9 mouse cellular contexts compared by ENCODE assay signal in the genomic region with DNA sequence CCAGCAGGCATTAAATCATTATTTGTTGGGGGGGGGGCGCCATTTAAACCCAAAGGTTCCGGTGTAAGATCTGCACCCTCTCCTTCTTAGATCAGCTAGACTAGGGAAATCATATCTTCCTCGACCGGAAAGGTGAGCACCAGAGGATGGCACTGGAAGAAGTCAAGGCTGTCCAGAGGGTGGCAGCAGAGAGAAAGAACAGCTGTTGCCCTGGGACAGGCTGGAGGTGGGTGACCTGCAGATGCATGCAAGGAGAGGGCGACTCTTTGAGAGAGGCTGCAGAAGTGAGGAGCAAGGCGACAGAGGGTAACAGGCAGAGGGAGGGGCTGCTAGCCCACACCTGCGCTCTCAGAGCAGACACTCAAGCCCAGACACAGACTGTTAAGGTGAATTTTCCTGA. TPM values are rescaled to one million over a fixed set of nuclear protein-coding genes. Genes with fewer than 3 reads are reported as not detected.
DNase-seq lines count a peak whose midpoint lies in the region; ATAC-seq and TF ChIP-seq lines count a peak whose summit lies in the region.
"Had no signal": no experiment of that assay in that cellular context is flagged by ENCODE, and none has a peak within 500 bp of the region (broad histone marks: within the 10 kb centered on the region; RNA-seq: fewer than 3 reads in every experiment).

No protein-coding gene starts in this region.

- H3K4me1 ChIP-seq in heart, postnatal 0 days (ENCODE audit: control insufficient read depth, insufficient read depth) = peaks cover 10% of the 10 kb centered on the region; the same call in 1 of the 2 replicates

- H3K4me2 ChIP-seq in heart, postnatal 0 days (ENCODE audit: low read depth, low read length) = no peak overlapping the region

- no peaks in the 10 kb centered on the region for H3K36me3 ChIP-seq in heart, postnatal 0 days (replicated peaks; ENCODE audit: control insufficient read depth, insufficient read depth, low read length)

- H3K27ac ChIP-seq in heart, postnatal 0 days (ENCODE audit: low read depth) = no peak overlapping the region

- DNase-seq in CD4-positive helper T cell, adult 2 months (ENCODE audit: low read depth, low spot score) = peak; percentile 32
- DNase-seq in adrenal gland, adult (ENCODE audit: inconsistent age in 2 of 2, low spot score in 1 of 2) = peak; percentile 63 to 85
- DNase-seq in embryo, embryonic 11 days = peak; percentile 75
- peak; percentile 45 for DNase-seq in heart, postnatal 0 days (ENCODE audit: low spot score)
- DNase-seq in kidney, postnatal 25 days = peak; percentile 70 to 81
- peak; percentile 50 to 67 for DNase-seq in lung, postnatal 4 days
- peak; percentile 38 for DNase-seq in right cerebral cortex, postnatal 14 days
- DNase-seq in yolk sac, embryonic 10.5 days (ENCODE audit: low spot score) = peak; percentile 56

- peak; percentile 70 for TF ChIP-seq CTCF in heart, postnatal 0 days (IDR thresholded peaks at IDR 0.05; ENCODE audit: low read depth)

- H3K9ac ChIP-seq in heart, postnatal 0 days (replicated peaks; ENCODE audit: low read depth, low read length) = no peak overlapping the region

- H3K27me3 ChIP-seq in heart, postnatal 0 days (ENCODE audit: control insufficient read depth, insufficient read depth, low read length) = no peaks in the 10 kb centered on the region

- H3K4me3 ChIP-seq in heart, postnatal 0 days (ENCODE audit: low read depth, low read length) = no peak overlapping the region
- H3K4me3 ChIP-seq: erythroblast, embryonic 14.5 days had no signal

- peaks cover 6% of the 10 kb centered on the region; the same call in 1 of the 2 replicates for H3K9me3 ChIP-seq in heart, postnatal 0 days (replicated peaks; ENCODE audit: control insufficient read depth, low read length)

- no peak for TF ChIP-seq EP300 in heart, postnatal 0 days (IDR thresholded peaks at IDR 0.05; ENCODE audit: low read depth)

- peak; percentile 41; the same call in 1 of the 2 replicates for ATAC-seq in heart, postnatal 0 days (ENCODE audit: insufficient read depth, low read depth)

- 27% methylated on average over 7 of the region's 7 CpGs for WGBS in heart, postnatal 0 days

RNA-seq across cellular contexts. Expression of gene Spon1, which starts 8.2 kb away (rescaled TPM):
- 19.7 and 21.6 TPM in 2 replicates for total RNA-seq in heart, postnatal 0 days (2014; rRNA removed; ENCODE audit: low replicate concordance)
- 19.5 and 20.7 TPM in 2 replicates for polyA plus RNA-seq in heart, postnatal 0 days (2015; fragmentation: Nextera tagmentation; extraction: Ambion mirVana)
- polyA plus RNA-seq: erythroblast, embryonic 14.5 days had no signal
